ENCODE assay signal across 29 mouse cellular contexts in genomic region chr3:52546035-52546434, GRCm38 (mm10).
"Had no signal": no experiment of that assay in that cellular context is flagged by ENCODE, and none has a peak within 500 bp of the region (broad histone marks: within the 10 kb centered on the region; RNA-seq: fewer than 3 reads in every experiment).

No protein-coding gene starts in this region.

- H3K9ac ChIP-seq: limb, embryonic 12.5 days; limb, embryonic 13.5 days; limb, embryonic 15.5 days; liver, embryonic 12.5 days; liver, embryonic 13.5 days; liver, embryonic 14.5 days; liver, embryonic 15.5 days; lung, embryonic 14.5 days; lung, embryonic 15.5 days; midbrain, embryonic 12.5 days; midbrain, embryonic 13.5 days; midbrain, embryonic 15.5 days; neural tube, embryonic 12.5 days; neural tube, embryonic 13.5 days had no signal

- H3K4me2 ChIP-seq: limb, embryonic 12.5 days; limb, embryonic 13.5 days; limb, embryonic 15.5 days; liver, embryonic 12.5 days; liver, embryonic 13.5 days; liver, embryonic 15.5 days; lung, embryonic 14.5 days; lung, embryonic 15.5 days; midbrain, embryonic 12.5 days; midbrain, embryonic 13.5 days; midbrain, embryonic 15.5 days; neural tube, embryonic 12.5 days; neural tube, embryonic 13.5 days had no signal

- ATAC-seq: liver, embryonic 12.5 days; lung, postnatal 0 days; midbrain, embryonic 13.5 days; midbrain, embryonic 15.5 days had no signal

- H3K4me3 ChIP-seq: left cerebral cortex, adult 2 months; limb, embryonic 10.5 days; limb, embryonic 12.5 days; limb, embryonic 13.5 days; limb, embryonic 15.5 days; liver, embryonic 12.5 days; liver, embryonic 13.5 days; liver, embryonic 15.5 days; lung, embryonic 15.5 days; megakaryocyte, embryonic 14.5 days; midbrain, embryonic 10.5 days; midbrain, embryonic 12.5 days; midbrain, embryonic 13.5 days; midbrain, embryonic 15.5 days; myocyte; neural tube, embryonic 12.5 days; neural tube, embryonic 13.5 days had no signal

- H3K9me3 ChIP-seq: limb, embryonic 10.5 days; limb, embryonic 12.5 days; limb, embryonic 13.5 days; limb, embryonic 15.5 days; liver, embryonic 12.5 days; liver, embryonic 13.5 days; liver, embryonic 15.5 days; lung, embryonic 15.5 days; midbrain, embryonic 10.5 days; midbrain, embryonic 12.5 days; midbrain, embryonic 13.5 days; midbrain, embryonic 15.5 days; neural tube, embryonic 12.5 days; neural tube, embryonic 13.5 days had no signal

- H3K27me3 ChIP-seq: limb, embryonic 15.5 days; liver, embryonic 12.5 days; liver, embryonic 13.5 days; liver, embryonic 15.5 days; lung, embryonic 15.5 days; midbrain, embryonic 12.5 days; neural tube, embryonic 12.5 days; neural tube, embryonic 13.5 days had no signal

- H3K27ac ChIP-seq: left cerebral cortex, adult 2 months; limb, embryonic 10.5 days; limb, embryonic 12.5 days; limb, embryonic 13.5 days; limb, embryonic 15.5 days; liver, embryonic 12.5 days; liver, embryonic 13.5 days; liver, embryonic 14.5 days; liver, embryonic 15.5 days; lung, embryonic 15.5 days; macrophage; midbrain, embryonic 10.5 days; midbrain, embryonic 12.5 days; midbrain, embryonic 13.5 days; midbrain, embryonic 15.5 days; neural tube, embryonic 12.5 days; neural tube, embryonic 13.5 days had no signal

- DNase-seq: left cerebral cortex, postnatal 4 days; liver, embryonic 13.5 days; lung, adult 18-20 months; lung, adult 2 months; lung, embryonic 14.5 days; lung, postnatal 10 days; lung, postnatal 14 days; lung, postnatal 36 days; lung, postnatal 4 days; midbrain, embryonic 14.5 days had no signal

- H3K4me1 ChIP-seq: liver, embryonic 12.5 days; liver, embryonic 13.5 days; lung, embryonic 15.5 days; megakaryocyte, embryonic 14.5 days; neural tube, embryonic 12.5 days had no signal

- H3K36me3 ChIP-seq: limb, embryonic 10.5 days; limb, embryonic 12.5 days; limb, embryonic 13.5 days; limb, embryonic 15.5 days; liver, embryonic 12.5 days; liver, embryonic 13.5 days; liver, embryonic 15.5 days; lung, embryonic 15.5 days; midbrain, embryonic 10.5 days; midbrain, embryonic 12.5 days; midbrain, embryonic 13.5 days; midbrain, embryonic 15.5 days; neural tube, embryonic 12.5 days; neural tube, embryonic 13.5 days had no signal
